Mouse (Mus musculus) erythroblast, embryonic 14.5 days (primary cell): ENCODE data around the gene Arl6ip1. TPM values are rescaled to one million over a fixed set of nuclear protein-coding genes. Genes with fewer than 3 reads are reported as not detected.

ENCODE experiments used
- H3K27me3 ChIP-seq: 2 replicates; pipeline ENCODE4 v1.6.1; 2012; ENCODE audit warnings: inconsistent platforms; ENCODE audit not compliant: control insufficient read depth
- H3K36me3 ChIP-seq: 2 replicates; pipeline ENCODE4 v1.6.1; 2012; ENCODE audit warnings: mild to moderate bottlenecking, inconsistent platforms; ENCODE audit not compliant: control insufficient read depth
- H3K4me1 ChIP-seq: 2 replicates; pipeline ENCODE4 v1.6.1; 2012; ENCODE audit warnings: inconsistent platforms; ENCODE audit not compliant: control insufficient read depth
- H3K4me3 ChIP-seq: replicated peaks from 2 replicates; pipeline ENCODE3; 2012; ENCODE audit warnings: moderate library complexity, mild to moderate bottlenecking, inconsistent platforms
- H3K9me3 ChIP-seq: 2 replicates; pipeline ENCODE4 v1.6.1; 2012; ENCODE audit warnings: low read length, inconsistent platforms, mixed read lengths; ENCODE audit not compliant: control insufficient read depth
- GATA1 ChIP-seq: IDR thresholded peaks from 2 replicates; pipeline ENCODE4 v1.6.1; 2012; ENCODE audit warnings: low read length, inconsistent platforms, mixed read lengths
- TAL1 ChIP-seq: IDR thresholded peaks from 3 replicates; pipeline ENCODE4 v1.6.1; 2012; ENCODE audit warnings: low read length, inconsistent platforms, mixed read lengths
- polyA plus RNA-seq: library from polyadenylated mRNA; stranded (reverse); fragments of >175 nt; gene quantifications from 2 replicates; pipeline ENCODE4 v1.2.3, GENCODE M21; 2012

Arl6ip1 gene
- polyA plus RNA-seq, 1 experiment: 2.2 TPM

DNA sequence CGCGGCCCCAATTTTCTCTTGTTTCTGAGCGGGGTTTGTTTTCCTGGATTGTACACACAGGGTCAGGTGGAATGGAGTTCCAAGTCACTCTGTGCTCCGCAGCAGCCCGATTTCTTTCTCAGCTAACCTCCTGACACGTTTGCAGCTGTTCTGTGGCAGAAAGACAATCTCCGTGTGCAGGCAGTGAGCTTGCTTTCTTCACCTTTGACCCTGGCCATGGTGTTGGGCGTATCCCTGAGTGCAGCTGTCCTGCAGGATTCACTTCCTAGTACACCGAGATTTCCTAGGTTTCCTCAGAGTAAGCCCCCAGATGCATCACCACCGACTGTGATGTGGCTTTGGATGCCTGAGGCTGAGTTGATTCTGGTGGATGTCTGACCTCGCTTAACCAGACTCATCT, 5.7 kb upstream of the Arl6ip1 start:
- H3K36me3 ChIP-seq: peaks cover 75% of the 10 kb centered on the region
- H3K9me3 ChIP-seq: no peaks in the 10 kb centered on the region
- TF ChIP-seq TAL1 (no peak), GATA1 (no peak)
- no peaks in the 10 kb centered on the region for H3K27me3 ChIP-seq
- no peak overlapping the region for H3K4me3 ChIP-seq
- H3K4me1 ChIP-seq: peaks cover 9% of the 10 kb centered on the region

DNA sequence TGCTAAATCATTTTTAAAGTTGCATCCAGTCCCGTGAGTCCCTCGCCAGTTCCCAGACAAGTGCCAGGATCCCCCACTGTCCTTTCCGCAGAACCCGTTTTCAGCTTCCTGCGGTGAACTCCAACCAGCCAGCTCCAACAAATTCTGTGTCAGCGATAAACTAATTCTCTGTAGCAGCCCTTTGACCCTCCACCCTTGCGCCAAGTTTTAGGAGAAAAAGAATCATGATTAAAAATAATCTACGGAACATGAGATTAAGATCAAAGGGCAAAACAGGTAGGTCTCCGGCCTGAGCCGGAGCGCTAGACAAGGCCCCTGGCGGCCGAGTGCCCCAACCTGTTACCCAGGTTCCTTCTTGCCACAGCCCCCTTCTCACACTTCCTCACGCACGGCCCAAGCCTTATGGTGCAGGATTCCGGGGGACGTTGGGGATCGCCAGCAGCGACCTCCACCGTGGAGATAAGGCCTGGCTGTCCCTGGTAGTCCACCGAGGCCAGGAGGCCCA, 485 bp downstream of the Arl6ip1 start:
- Histone ChIP-seq H3K4me1 (peaks cover 46% of the 10 kb centered on the region), H3K4me3 (peak overlapping the region; percentile 78), H3K36me3 (peaks cover 58% of the 10 kb centered on the region), H3K9me3 (no peaks in the 10 kb centered on the region), H3K27me3 (no peaks in the 10 kb centered on the region)
- TF ChIP-seq TAL1: no peak
- TF ChIP-seq GATA1: no peak

DNA sequence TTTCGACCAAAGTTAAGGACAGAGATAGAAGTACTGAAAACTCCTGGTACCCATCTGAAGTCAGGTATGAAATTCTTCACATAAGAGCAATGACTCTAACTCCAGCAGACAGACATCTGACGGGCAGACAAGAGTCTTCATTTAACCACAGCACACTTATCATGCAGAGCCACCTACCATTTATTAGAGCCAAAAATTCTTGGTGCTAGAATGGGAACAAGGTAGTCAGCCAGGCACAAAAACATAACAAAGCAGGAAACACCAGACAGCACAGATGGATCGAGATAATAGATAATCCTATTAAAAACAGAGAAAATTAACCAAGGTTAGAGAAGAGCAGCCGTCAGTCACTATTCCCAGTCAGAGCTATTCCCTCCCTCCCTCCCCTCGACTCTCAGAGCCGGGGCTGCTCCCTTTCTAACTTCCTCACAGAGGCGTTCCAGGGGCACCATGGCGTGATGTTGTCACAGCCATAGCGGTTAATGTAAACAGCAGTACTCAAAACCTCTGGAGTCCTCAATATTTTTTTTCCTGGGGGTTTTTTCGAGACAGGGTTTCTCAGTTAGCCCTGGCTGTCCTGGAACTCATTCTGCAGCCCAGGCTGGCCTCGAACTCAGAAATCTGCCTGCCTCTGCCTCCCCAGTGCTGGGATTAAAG, 3.1 kb downstream of the Arl6ip1 start:
- H3K27me3 ChIP-seq: no peaks in the 10 kb centered on the region
- no peaks in the 10 kb centered on the region for H3K9me3 ChIP-seq
- peaks cover 70% of the 10 kb centered on the region for H3K36me3 ChIP-seq
- H3K4me3 ChIP-seq: peak overlapping the region; percentile 78
- TF ChIP-seq GATA1 (no peak), TAL1 (no peak)
- H3K4me1 ChIP-seq: peaks cover 55% of the 10 kb centered on the region

DNA sequence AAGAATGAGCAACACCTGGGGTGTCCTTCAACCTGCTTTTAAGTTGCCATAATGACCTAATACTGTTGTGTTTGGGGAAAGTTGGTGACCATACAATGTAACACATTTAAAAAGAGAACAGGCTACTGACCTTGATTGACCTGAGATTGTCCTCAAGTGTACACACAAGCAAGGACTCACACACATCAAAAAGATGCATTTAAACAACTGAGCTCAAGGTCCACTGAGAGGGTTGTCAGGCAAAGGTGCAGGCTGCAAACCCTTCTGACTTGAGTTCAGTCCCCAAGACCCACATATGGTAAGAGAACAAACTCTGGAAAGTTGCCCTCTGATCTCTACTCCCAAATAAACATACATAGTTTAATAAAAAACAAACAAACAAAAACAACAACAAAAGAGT, 3.7 kb downstream of the Arl6ip1 start:
- TF ChIP-seq GATA1 (no peak), TAL1 (no peak)
- H3K4me3 ChIP-seq: no peak overlapping the region
- peaks cover 76% of the 10 kb centered on the region for H3K36me3 ChIP-seq
- H3K4me1 ChIP-seq: peaks cover 53% of the 10 kb centered on the region
- no peaks in the 10 kb centered on the region for H3K9me3 ChIP-seq
- H3K27me3 ChIP-seq: no peaks in the 10 kb centered on the region

DNA sequence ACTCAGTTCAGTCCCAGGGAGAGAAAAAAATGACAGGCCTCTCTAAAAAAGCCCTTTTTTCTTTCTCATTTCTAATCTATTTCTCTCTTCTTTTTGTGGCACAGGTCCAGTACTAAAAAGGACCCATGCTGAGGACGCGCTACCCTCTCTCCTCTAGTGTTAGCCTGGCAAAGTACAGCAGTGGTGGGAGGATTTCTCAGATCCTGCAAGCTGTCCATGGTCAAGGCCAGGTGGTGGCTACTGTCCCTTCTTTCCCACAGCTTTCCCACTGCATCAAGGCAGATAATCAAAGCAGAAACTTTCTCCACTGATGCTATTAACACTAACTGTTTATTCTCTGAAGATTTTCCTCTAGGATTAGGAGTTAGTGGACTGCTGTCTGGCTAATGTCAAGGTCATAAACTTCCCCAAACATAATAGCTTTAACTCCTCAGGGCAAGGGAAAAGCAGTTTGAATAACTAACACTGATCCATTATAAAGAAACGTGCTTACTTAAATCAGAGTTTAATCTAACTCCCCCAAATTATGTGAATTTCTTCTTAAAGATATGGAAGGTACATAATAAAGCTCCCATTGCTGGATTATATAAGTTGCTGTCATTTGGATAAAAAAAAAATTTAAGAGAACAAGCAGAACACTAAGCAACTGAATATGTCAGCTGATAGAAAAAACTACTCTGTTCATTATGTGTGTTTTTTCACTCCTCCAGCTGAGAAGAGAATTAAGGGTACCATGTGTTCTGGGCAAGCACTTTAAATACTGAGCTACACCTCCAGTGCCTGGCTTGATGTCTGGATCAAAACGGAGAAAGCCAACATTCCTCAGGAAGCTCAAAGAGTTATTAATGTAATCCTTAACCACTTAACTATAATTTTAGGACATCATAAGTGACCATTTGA, 5.7 kb downstream of the Arl6ip1 start:
- no peak for TF ChIP-seq TAL1
- no peak for TF ChIP-seq GATA1
- H3K4me3 ChIP-seq: no peak overlapping the region
- peaks cover 92% of the 10 kb centered on the region for H3K36me3 ChIP-seq
- H3K9me3 ChIP-seq: no peaks in the 10 kb centered on the region
- H3K27me3 ChIP-seq: no peaks in the 10 kb centered on the region
- peaks cover 52% of the 10 kb centered on the region for H3K4me1 ChIP-seq

DNA sequence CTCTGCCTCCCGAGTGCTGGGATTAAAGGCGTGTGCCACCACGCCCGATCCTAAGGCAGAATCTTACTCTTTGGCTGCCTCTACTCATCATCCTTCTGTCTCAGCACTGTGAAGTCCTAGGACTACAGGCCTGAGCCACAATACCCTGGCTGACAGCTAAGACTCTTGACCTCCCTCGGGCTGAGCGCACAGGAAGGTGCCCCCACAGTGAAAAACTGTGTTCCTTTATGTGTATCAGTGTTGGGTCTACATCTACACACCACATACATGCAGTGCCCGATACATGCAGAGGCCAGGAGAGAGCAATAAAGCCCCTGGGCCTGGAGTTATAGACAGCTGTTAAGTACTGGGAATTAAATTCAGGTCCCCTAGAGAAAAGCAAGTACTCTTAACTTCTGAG, 7.2 kb downstream of the Arl6ip1 start:
- Histone ChIP-seq H3K9me3 (no peaks in the 10 kb centered on the region), H3K4me1 (peaks cover 51% of the 10 kb centered on the region), H3K27me3 (no peaks in the 10 kb centered on the region), H3K36me3 (peaks cover 94% of the 10 kb centered on the region), H3K4me3 (no peak overlapping the region)
- TF ChIP-seq TAL1 (no peak), GATA1 (no peak)

DNA sequence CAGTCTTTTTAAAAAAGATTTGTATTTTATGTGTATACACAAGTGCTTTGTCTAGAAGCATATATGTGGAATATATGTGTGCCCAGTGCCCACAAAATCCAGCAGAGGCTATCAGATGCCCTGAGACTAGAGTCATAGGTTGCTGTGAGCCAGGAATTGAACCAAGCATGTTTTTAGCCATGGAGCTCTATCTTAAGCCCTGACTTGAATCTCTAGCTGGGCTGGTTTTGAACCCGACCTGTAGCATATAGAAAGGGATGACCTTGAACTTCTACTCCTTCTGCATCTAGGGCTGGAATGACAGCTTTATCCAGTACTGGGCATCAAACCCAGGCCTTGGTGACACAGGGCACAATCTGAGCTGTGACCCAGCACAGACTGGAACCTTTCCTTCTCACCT, 8.8 kb downstream of the Arl6ip1 start:
- no peaks in the 10 kb centered on the region for H3K27me3 ChIP-seq
- H3K4me1 ChIP-seq: peaks cover 47% of the 10 kb centered on the region
- H3K9me3 ChIP-seq: no peaks in the 10 kb centered on the region
- no peak for TF ChIP-seq GATA1
- TF ChIP-seq TAL1: no peak
- H3K36me3 ChIP-seq: peaks cover 79% of the 10 kb centered on the region
- H3K4me3 ChIP-seq: no peak overlapping the region

DNA sequence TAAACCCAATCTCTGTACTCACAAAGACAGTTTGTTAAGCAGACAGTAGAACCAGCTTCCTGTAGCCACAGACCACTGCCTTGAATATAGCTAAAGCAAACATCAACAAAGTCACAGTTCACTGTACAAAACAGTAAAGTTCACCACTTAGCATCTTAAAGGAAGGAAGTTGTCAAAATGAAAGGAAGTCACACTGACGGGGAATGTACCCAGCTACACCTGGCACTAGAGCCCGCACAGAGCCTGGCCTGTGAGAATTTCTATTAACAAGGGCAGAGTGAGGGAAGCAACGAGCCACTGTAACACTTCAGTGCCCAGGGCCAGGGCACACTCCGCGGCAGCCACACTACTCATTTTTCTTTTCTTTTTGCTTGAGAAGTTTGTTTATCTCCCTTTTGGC, 9.5 kb downstream of the Arl6ip1 start:
- H3K4me3 ChIP-seq: no peak overlapping the region
- H3K27me3 ChIP-seq: no peaks in the 10 kb centered on the region
- H3K9me3 ChIP-seq: no peaks in the 10 kb centered on the region
- H3K36me3 ChIP-seq: peaks cover 84% of the 10 kb centered on the region
- H3K4me1 ChIP-seq: peaks cover 52% of the 10 kb centered on the region
- TF ChIP-seq TAL1: no peak
- no peak for TF ChIP-seq GATA1

DNA sequence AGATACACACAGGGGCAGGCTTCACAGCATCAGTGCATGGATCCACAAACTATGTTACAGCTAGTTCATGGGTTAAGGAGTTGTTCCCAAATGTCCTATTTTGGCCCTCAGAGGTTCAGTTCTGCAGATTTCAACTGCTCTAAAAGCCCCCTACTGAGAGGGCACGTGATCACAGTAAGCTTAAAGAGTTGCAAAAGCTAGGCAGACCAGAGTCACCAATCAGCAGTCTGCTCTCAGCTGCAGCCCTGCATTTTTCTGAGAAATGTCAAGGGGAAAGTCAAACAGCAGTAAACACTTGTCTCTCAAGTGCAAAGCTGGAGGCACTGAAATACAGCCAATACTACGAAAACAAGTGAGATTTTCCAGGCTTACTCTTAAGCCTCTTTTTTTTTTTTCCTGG, 10.3 kb downstream of the Arl6ip1 start:
- Histone ChIP-seq H3K36me3 (peaks cover 85% of the 10 kb centered on the region), H3K9me3 (no peaks in the 10 kb centered on the region), H3K27me3 (no peaks in the 10 kb centered on the region), H3K4me3 (no peak overlapping the region), H3K4me1 (peaks cover 54% of the 10 kb centered on the region)
- TF ChIP-seq GATA1: no peak
- no peak for TF ChIP-seq TAL1
